Mouse (Mus musculus) heart, adult 18-20 months (tissue): Measurements from ENCODE around the gene Dennd1a. TPM values are rescaled to one million over a fixed set of nuclear protein-coding genes. Genes with fewer than 3 reads are reported as not detected.

Experiments used
- DNase-seq, 2 experiments: peaks; one replicate each; pipeline ENCODE4 v3.0.0; 2021 to 2022; ENCODE audit warnings: mixed read lengths in 1 of 2
- total RNA-seq, 2 experiments: library from RNA; stranded (reverse); gene quantifications; 2 replicates each; pipeline ENCODE4 v1.2.3; 2021

Gene Dennd1a
- total RNA-seq, 2 experiments from 2014 or later, result 22.9 to 27.2 TPM

DNA sequence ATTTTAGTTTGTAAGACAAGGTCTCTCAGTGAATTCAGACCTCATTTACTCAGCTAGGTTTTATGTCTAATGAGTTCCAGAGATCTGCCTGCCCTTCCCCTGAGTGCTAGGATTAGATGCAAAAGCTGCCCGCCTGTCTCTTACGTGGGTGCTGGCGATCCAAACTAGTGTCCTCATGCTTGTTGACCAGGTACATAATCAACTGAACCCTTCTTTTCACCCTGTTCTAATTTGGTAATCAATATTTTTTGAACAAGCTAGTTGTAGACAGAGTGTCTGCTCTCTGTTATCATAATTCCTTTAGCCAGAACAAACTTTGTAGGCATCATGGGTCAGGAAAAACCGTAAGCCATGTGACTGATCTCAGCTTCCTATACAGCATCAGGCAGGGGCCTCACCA, 241.9 kb downstream of the Dennd1a start:
- DNase-seq, result no peak

DNA sequence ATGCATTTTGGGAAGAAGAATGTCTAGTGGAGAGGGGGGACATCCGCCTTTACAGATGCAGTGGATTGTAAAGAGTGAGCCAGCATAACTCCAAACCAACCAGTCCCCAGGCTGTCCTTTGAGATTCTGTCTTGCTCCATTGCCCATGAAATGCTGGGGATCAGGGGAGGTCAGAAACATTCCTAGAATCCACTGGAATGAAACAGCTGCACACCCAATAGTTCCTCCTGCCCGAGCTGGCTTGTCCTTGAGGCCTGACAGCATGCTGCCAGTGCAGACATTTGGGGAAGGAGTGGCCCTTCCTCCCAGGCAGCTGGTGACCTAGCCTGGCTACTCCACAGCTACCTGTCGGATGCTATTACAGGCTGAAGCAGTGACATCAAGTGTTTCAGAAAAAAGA, 246.3 kb downstream of the Dennd1a start:
- no peak for DNase-seq

DNA sequence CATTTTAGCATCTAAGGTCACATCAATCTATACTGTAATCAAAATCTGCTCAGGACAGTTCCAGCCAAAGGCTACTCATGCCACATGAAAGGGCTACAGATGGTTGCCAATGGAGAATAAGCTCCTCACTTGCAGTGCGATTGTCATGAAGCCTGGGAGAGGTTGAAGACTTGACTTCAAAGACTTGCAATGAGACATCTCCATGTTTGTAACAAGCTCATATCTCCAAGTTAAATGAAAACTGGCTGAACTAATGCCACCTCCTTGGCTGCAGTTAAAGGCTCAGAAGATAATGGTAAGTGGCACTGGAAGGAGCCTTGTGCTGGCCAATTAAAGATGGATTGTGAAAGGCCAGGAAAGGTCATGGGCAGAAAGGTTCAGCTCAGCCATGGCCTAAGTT, 247.6 kb downstream of the Dennd1a start:
- no peak for DNase-seq

GRCm38 (mm10) chr2:38028317-38028716, 258.9 kb downstream of the Dennd1a start:
- DNase-seq, result no peak

GRCm38 (mm10) chr2:38025615-38026014, 261.6 kb downstream of the Dennd1a start:
- DNase-seq, result no peak

- DNase-seq, result no peak
These were observed 263.5 kb downstream of the Dennd1a start for GRCm38 (mm10) chr2:38023741-38024130.

- no peak for DNase-seq
These were observed 264.0 kb downstream of the Dennd1a start for GRCm38 (mm10) chr2:38023054-38023740.

GRCm38 (mm10) chr2:38021166-38021565, 266.0 kb downstream of the Dennd1a start:
- DNase-seq, result no peak

DNA sequence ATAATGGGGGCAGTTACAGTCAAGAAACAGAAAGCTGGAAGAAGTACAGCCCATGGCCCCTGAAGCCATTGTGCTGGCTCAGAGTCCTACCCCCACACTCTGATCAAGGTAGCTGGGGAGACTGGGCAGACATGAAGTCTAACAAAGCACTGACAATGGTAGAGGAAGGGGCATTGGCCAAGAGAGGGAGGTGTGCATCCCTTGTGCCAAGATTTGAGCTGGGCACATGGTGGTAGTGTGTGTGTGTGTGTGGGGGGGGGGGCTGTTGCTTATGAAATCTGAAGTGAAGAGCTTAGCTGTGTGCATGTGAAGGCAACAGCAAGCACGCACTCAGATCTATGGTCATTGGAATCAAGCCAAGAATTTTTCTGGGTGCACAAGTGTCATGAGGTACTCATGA, 272.5 kb downstream of the Dennd1a start:
- no peak for DNase-seq

- peak; percentile 51 to 68 for DNase-seq
These were observed 273.3 kb downstream of the Dennd1a start for GRCm38 (mm10) chr2:38013839-38014365.

DNA sequence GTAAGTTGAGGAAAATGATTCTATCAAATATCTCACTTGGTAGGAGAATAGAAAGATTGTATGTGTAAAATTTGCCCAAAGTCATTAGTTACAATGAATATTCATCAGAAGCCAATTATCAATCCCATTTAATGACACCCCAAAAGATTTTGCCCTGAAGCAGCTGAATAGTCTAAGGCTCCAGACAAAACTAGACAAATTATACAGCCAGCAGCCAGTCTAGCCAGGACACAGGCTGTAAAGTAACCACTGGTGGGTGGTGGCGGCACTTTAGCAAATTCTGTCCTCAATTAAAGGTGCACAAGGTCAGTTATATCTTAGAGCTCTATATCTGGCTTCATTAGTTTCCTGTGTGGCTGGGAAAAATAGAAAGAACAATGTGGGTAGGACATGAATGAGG, 280.0 kb downstream of the Dennd1a start:
- no peak for DNase-seq

DNA sequence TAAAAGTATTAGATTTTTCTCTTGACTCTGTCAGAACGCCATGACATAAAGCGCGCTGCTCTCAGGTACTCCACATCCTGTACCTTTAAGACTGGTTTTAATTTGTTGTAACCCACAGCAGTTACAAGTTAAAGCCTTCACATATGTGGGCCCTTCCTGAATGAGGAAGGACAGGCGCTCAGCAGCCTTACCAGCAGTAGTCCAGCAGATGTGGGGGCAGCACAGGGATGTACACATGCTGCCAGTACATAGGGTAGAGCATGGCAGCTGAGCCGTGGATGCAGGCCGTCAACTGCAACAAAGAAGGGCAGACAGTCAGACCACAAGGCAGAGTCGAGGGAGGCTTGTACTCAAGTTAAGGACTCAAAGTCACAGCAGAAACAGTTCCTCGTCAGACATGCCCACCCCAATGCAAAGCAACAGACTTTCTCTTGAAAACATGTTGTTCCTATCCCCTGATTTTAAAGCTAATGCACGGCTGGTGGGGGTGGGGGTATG, 284.0 kb downstream of the Dennd1a start:
- DNase-seq, result no peak

GRCm38 (mm10) chr2:38001004-38001403, 286.2 kb downstream of the Dennd1a start:
- no peak for DNase-seq

DNA sequence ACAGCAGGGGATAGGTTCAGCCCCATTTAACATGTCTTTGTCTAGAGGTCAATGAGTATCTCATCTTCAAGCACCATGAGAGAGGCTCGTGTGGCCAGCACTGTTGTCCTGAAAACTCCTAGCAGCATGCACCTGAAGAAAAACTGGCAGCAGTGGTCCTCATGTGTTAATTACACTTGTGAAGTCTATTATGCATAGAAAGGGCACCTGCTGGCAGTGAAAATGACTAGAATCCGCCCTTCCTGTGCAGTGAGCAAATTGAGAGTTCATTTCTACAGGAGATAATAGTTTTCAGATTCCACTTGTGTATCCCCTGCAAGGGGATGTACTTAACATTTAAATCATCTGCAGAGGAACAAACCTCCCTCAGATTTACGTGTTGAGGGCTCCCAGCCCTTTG, 289.2 kb downstream of the Dennd1a start:
- DNase-seq, result no peak

DNA sequence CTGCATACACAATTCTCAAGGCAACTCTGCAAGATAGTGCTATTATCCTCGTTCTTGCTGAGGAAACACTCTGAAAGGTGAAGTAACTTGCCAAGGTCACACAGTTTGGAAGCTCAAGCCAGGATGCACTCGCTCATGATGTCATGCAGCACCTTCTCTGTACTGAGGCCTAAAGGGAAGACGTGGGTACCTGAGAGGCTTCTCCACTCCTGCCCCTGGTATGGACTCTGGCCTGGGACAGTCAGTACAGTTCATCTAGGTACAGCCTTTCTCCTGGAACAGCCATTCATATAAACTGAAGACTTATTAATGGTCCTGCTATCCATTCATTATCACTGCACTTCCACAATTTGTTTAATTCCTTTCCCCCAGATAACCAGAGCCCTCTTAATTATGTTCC, 298.1 kb downstream of the Dennd1a start:
- no peak for DNase-seq

DNA sequence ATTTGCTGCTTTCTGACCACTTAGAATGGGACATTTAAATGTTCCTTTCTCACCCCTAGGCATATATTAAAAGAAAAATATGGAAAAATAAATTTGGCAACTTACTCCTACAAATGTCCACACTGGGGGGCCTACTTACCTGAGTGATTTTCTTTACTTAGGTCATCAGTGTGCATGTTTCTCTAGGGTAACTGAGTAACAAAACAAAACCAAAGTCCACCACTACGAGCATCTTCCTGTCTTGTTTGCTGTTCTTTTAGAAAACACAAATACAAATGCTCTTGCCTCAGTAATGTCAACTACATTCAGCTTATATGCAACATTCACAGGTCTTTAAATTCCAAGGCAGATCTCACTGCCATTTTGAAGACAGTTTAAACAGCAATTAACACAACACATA, 298.9 kb downstream of the Dennd1a start:
- DNase-seq, result no peak

DNA sequence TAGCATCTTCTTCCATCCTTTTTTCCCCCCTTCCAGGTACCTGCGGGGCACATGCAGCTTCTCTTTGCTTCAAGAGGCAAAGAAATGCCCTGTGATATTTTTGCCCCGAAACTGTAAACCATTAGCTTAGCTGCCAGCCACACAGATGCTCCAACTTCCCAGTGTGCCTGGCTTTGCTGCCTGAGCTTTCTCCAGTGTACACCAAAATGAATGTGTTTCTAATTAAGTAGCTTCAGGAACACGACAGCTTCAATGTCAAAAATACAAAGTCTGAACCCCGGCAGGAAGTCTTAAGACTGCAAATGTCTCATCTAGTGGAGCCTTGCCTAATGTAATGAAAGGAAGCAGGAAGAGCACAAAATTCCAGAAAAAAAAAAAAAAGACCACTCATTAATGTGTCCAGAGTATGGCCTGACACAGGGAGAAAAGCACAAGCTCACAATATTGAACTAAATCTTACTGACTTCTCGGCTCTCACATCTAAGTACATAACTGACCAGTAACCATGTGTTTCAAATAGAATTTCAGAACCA, 301.4 kb downstream of the Dennd1a start:
- DNase-seq, result no peak

GRCm38 (mm10) chr2:37982714-37983113, 304.5 kb downstream of the Dennd1a start:
- DNase-seq, result no peak

- DNase-seq, result peak in 1 of 2 experiments; percentile 1
These were observed 305.4 kb downstream of the Dennd1a start for GRCm38 (mm10) chr2:37981562-37982403.

GRCm38 (mm10) chr2:37974201-37974600, 313.0 kb downstream of the Dennd1a start:
- no peak for DNase-seq

- DNase-seq, result no peak
These were observed 314.6 kb downstream of the Dennd1a start for GRCm38 (mm10) chr2:37972621-37973020.

- DNase-seq, result no peak
These were observed 315.5 kb downstream of the Dennd1a start for GRCm38 (mm10) chr2:37971726-37972125.
